Mouse (Mus musculus) heart, postnatal 0 days (tissue): ENCODE measurements around the gene Pcif1. TPM values are rescaled to one million over a fixed set of nuclear protein-coding genes. Genes with fewer than 3 reads are reported as not detected.

Experiments
- ATAC-seq: fragments of 200-750 bp; cut with Nextera tagmentation; 2 replicates; pipeline ENCODE4 v1.8.0; 2017; ENCODE audit warnings: low read depth, moderate number of reproducible peaks, moderate library complexity; ENCODE audit not compliant: insufficient read depth
- DNase-seq: peaks from one replicate; pipeline ENCODE4 v3.0.0-alpha.2; 2016; ENCODE audit warnings: low spot score
- H3K27ac ChIP-seq: fragments of 300-500 bp; sonication (generic); 2 replicates; pipeline ENCODE4 v1.5.1; 2014; ENCODE audit warnings: low read depth, mild to moderate bottlenecking
- H3K27me3 ChIP-seq: fragments of 300-500 bp; sonication (generic); 2 replicates; pipeline ENCODE4 v1.6.1; 2014; ENCODE audit warnings: low read length, mixed read lengths; ENCODE audit not compliant: control insufficient read depth, insufficient read depth
- H3K36me3 ChIP-seq: fragments of 300-500 bp; sonication (generic); replicated peaks from 2 replicates; pipeline ENCODE4 v1.6.1; 2014; ENCODE audit warnings: low read length, mixed read lengths; ENCODE audit not compliant: control insufficient read depth, insufficient read depth
- H3K4me1 ChIP-seq: fragments of 300-500 bp; sonication (generic); 2 replicates; pipeline ENCODE4 v1.6.1; 2014; ENCODE audit warnings: antibody characterized with exemption; ENCODE audit not compliant: control insufficient read depth, insufficient read depth
- H3K4me2 ChIP-seq: fragments of 300-500 bp; sonication (generic); 2 replicates; pipeline ENCODE4 v1.6.1; 2014; ENCODE audit warnings: low read depth, mild to moderate bottlenecking, low read length, moderate library complexity
- H3K4me3 ChIP-seq: fragments of 300-500 bp; sonication (generic); 2 replicates; pipeline ENCODE4 v1.5.1; 2014; ENCODE audit warnings: low read depth, low read length
- H3K9ac ChIP-seq: fragments of 300-500 bp; sonication (generic); replicated peaks from 2 replicates; pipeline ENCODE4 v1.6.1; 2014; ENCODE audit warnings: low read depth, low read length, mixed read lengths
- H3K9me3 ChIP-seq: fragments of 300-500 bp; sonication (generic); replicated peaks from 2 replicates; pipeline ENCODE4 v1.6.1; 2016; ENCODE audit warnings: low read length; ENCODE audit not compliant: control insufficient read depth
- CTCF ChIP-seq: IDR thresholded peaks from 2 replicates; pipeline ENCODE4 v1.5.1; 2016; ENCODE audit warnings: antibody characterized with exemption, control low read depth, low read depth
- EP300 ChIP-seq: IDR thresholded peaks from 2 replicates; pipeline ENCODE4 v1.6.1; 2016; ENCODE audit warnings: antibody characterized with exemption, low read depth
- WGBS: fragments of 180-500 bp; shearing (Covaris S2); extraction: QIAGEN DNeasy Blood & Tissue Kit; methylation state at CpG from one replicate; pipeline ENCODE4 v1.1.7; 2014; 5-methylcytosine and 5-hydroxymethylcytosine counted together
- polyA plus RNA-seq: library from polyadenylated mRNA; unstranded; fragments of >200 nt; fragmentation: Nextera tagmentation; extraction: Ambion mirVana; gene quantifications from 2 replicates; pipeline ENCODE4 v1.2.1, GENCODE M21; 2015
- total RNA-seq: library from RNA; depleted of rRNA; stranded (reverse); fragments of >200 nt; gene quantifications from 2 replicates; pipeline ENCODE4 v1.2.3, GENCODE M21; 2014; ENCODE audit warnings: low replicate concordance

Gene Pcif1
- total and polyA plus RNA-seq, 2 experiments from 2014 or later = 51.8 to 54.2 TPM

- Histone ChIP-seq H3K4me3 (no peak overlapping the region), H3K4me1 (peaks cover 9% of the 10 kb centered on the region), H3K9me3 (peaks cover 5% of the 10 kb centered on the region; the same call in 1 of the 2 replicates), H3K27ac (peak overlapping the region; percentile 95), H3K36me3 (no peaks in the 10 kb centered on the region), H3K4me2 (no peak overlapping the region), H3K9ac (0 out of 2 replicates have a peak overlapping the region, but pooled peaks have one; percentile 13), H3K27me3 (no peaks in the 10 kb centered on the region)
- WGBS = 11% methylated on average over 16 of the region's 16 CpGs
- ATAC-seq = peak; percentile 96
- DNase-seq = peak; percentile 96
- TF ChIP-seq CTCF (no peak), EP300 (peak; percentile 93)
Observed at GRCm38 (mm10) chr2:164866741-164867551, 12.2 kb upstream of the Pcif1 start.

GRCm38 (mm10) chr2:164867566-164867965 lies 11.5 kb upstream of the Pcif1 start:
- H3K4me3 ChIP-seq = no peak overlapping the region
- no peak overlapping the region for H3K4me2 ChIP-seq
- H3K9me3 ChIP-seq = peaks cover 5% of the 10 kb centered on the region; the same call in 1 of the 2 replicates
- H3K36me3 ChIP-seq = no peaks in the 10 kb centered on the region
- DNase-seq (no peak), ATAC-seq (peak; percentile 25)
- no peak overlapping the region for H3K9ac ChIP-seq
- peaks cover 9% of the 10 kb centered on the region for H3K4me1 ChIP-seq
- H3K27me3 ChIP-seq = no peaks in the 10 kb centered on the region
- TF ChIP-seq EP300 (0 out of 2 replicates have a peak, but pooled peaks have one; percentile 2), CTCF (peak; percentile 54)
- 90% methylated on average over 7 of the region's 7 CpGs for WGBS
- H3K27ac ChIP-seq = peak overlapping the region; percentile 95

- no peak overlapping the region for H3K27ac ChIP-seq
- WGBS = 79% methylated on average over 7 of the region's 7 CpGs
Observed at GRCm38 (mm10) chr2:164868491-164868890, 10.6 kb upstream of the Pcif1 start.

GRCm38 (mm10) chr2:164871602-164872303 lies 7.4 kb upstream of the Pcif1 start:
- H3K9ac ChIP-seq = no peak overlapping the region
- H3K36me3 ChIP-seq = no peaks in the 10 kb centered on the region
- no peak overlapping the region for H3K4me2 ChIP-seq
- H3K9me3 ChIP-seq = peaks cover 5% of the 10 kb centered on the region; the same call in 1 of the 2 replicates
- H3K4me3 ChIP-seq = no peak overlapping the region
- H3K27me3 ChIP-seq = no peaks in the 10 kb centered on the region
- peaks cover 20% of the 10 kb centered on the region for H3K4me1 ChIP-seq
- ATAC-seq = no peak
- no peak for DNase-seq
- TF ChIP-seq EP300 (no peak), CTCF (no peak)
- no peak overlapping the region for H3K27ac ChIP-seq
- WGBS = 49% methylated on average over 6 of the region's 6 CpGs

More at GRCm38 (mm10) chr2:164868491-164868890, 10.6 kb upstream of the Pcif1 start:
- H3K4me3 ChIP-seq = no peak overlapping the region
- TF ChIP-seq CTCF = no peak
- TF ChIP-seq EP300 = no peak
- no peak overlapping the region for H3K4me2 ChIP-seq
- no peaks in the 10 kb centered on the region for H3K36me3 ChIP-seq
- H3K9me3 ChIP-seq = peaks cover 5% of the 10 kb centered on the region; the same call in 1 of the 2 replicates
- H3K9ac ChIP-seq = no peak overlapping the region
- peaks cover 9% of the 10 kb centered on the region for H3K4me1 ChIP-seq
- ATAC-seq (no peak), DNase-seq (no peak)
- no peaks in the 10 kb centered on the region for H3K27me3 ChIP-seq

GRCm38 (mm10) chr2:164873621-164874020 lies 5.5 kb upstream of the Pcif1 start:
- ATAC-seq (no peak), DNase-seq (no peak)
- H3K9ac ChIP-seq = no peak overlapping the region

More at GRCm38 (mm10) chr2:164873621-164874020, 5.5 kb upstream of the Pcif1 start:
- H3K27me3 ChIP-seq = no peaks in the 10 kb centered on the region
- no peak overlapping the region; the same call in 1 of the 2 replicates for H3K4me2 ChIP-seq
- H3K4me3 ChIP-seq = no peak overlapping the region
- H3K27ac ChIP-seq = peak overlapping the region; percentile 91
- H3K9me3 ChIP-seq = no peaks in the 10 kb centered on the region
- whole genome bisulfite sequencing = 53% methylated on average over 3 of the region's 3 CpGs
- H3K4me1 ChIP-seq = peaks cover 22% of the 10 kb centered on the region
- peaks cover 5% of the 10 kb centered on the region; the same call in 1 of the 2 replicates for H3K36me3 ChIP-seq
- TF ChIP-seq EP300 = no peak
- no peak for TF ChIP-seq CTCF
